Mouse (Mus musculus) CH12.LX (cell line): ENCODE measurements around the gene Ush1g. TPM values are rescaled to one million over a fixed set of nuclear protein-coding genes. Genes with fewer than 3 reads are reported as not detected.
A peak's percentile ranks its signal among the peaks of the same experiment; 100 is the strongest.

Experiments
- DNase-seq: peaks from one replicate; pipeline ENCODE4 v3.0.0-alpha.2; 2013; ENCODE audit errors: extremely low read depth
- H3K27ac ChIP-seq: 2 replicates; pipeline ENCODE4 v1.5.1; 2012; ENCODE audit warnings: low read depth, mild to moderate bottlenecking, control low read depth, moderate library complexity; ENCODE audit not compliant: insufficient read depth
- H3K27me3 ChIP-seq: replicated peaks from 2 replicates; pipeline ENCODE3; 2012; ENCODE audit warnings: inconsistent platforms
- H3K36me3 ChIP-seq, 2 experiments: replicated peaks in 1 of 2; 2 replicates each; pipeline versions ENCODE3 to v1.6.1; 2012; ENCODE audit warnings: inconsistent platforms in 1 of 2, low read length in 1 of 2, mild to moderate bottlenecking in 1 of 2, mixed read lengths in 1 of 2, moderate library complexity in 1 of 2; ENCODE audit not compliant: control insufficient read depth in 1 of 2, insufficient read depth in 1 of 2
- H3K4me1 ChIP-seq, 2 experiments: 2 replicates each; pipeline ENCODE4 v1.6.1; 2012; ENCODE audit warnings: inconsistent platforms in 1 of 2, moderate library complexity in 1 of 2; ENCODE audit not compliant: insufficient read depth in 2 of 2, control insufficient read depth in 1 of 2
- H3K4me2 ChIP-seq: 2 replicates; pipeline ENCODE4 v1.6.1; 2012; ENCODE audit warnings: low read depth, mild to moderate bottlenecking, control low read depth; ENCODE audit not compliant: poor library complexity, insufficient read depth, severe bottlenecking
- H3K4me3 ChIP-seq, 3 experiments: fragments of 150-350 bp in 1 of 3; sonication (generic) in 1 of 3; replicated peaks in 1 of 3; 2 replicates each; pipeline versions ENCODE3 to v1.5.1; 2011 to 2012; ENCODE audit warnings: low read depth in 2 of 3, low read length in 2 of 3, mild to moderate bottlenecking in 2 of 3, moderate library complexity in 2 of 3, control low read depth in 1 of 3, improper control_type of control experiment in 1 of 3, inconsistent platforms in 1 of 3, mixed read lengths in 1 of 3; ENCODE audit not compliant: poor library complexity in 1 of 3
- H3K79me2 ChIP-seq: replicated peaks from 2 replicates; pipeline ENCODE4 v1.6.1; 2012; ENCODE audit warnings: mild to moderate bottlenecking, moderate library complexity; ENCODE audit not compliant: control insufficient read depth, poor library complexity, insufficient read depth, severe bottlenecking; ENCODE audit errors: extremely low read depth
- H3K9ac ChIP-seq: 2 replicates; pipeline ENCODE4 v1.6.1; 2012; ENCODE audit warnings: low read depth, mild to moderate bottlenecking, control low read depth, moderate library complexity; ENCODE audit not compliant: insufficient read depth
- H3K9me3 ChIP-seq: replicated peaks from 2 replicates; pipeline ENCODE3; 2012; ENCODE audit warnings: low read length, inconsistent platforms, mixed read lengths
- BHLHE40 ChIP-seq: IDR thresholded peaks from 2 replicates; pipeline ENCODE4 v1.6.1; 2011; ENCODE audit warnings: mild to moderate bottlenecking, low read depth, low read length, improper control_type of control experiment
- CHD2 ChIP-seq: IDR thresholded peaks from 2 replicates; pipeline ENCODE4 v1.6.1; 2011; ENCODE audit warnings: low read length, improper control_type of control experiment
- CTCF ChIP-seq, 2 experiments: IDR thresholded peaks in 1 of 2; conservative IDR thresholded peaks in 1 of 2; 2 replicates each; pipeline ENCODE4 v1.5.1; 2011 to 2012; ENCODE audit warnings: low read depth in 2 of 2, low read length in 2 of 2, improper control_type of control experiment in 1 of 2, inconsistent platforms in 1 of 2, mild to moderate bottlenecking in 1 of 2, moderate library complexity in 1 of 2
- E2F4 ChIP-seq: IDR thresholded peaks from 2 replicates; pipeline ENCODE4 v1.6.1; 2011; ENCODE audit warnings: low read depth, low read length, improper control_type of control experiment; ENCODE audit not compliant: insufficient replicate concordance
- ELF1 ChIP-seq: IDR thresholded peaks from 2 replicates; pipeline ENCODE4 v1.6.1; 2014; ENCODE audit warnings: low read depth, mild to moderate bottlenecking, inconsistent platforms, low read length, improper control_type of control experiment
- ETS1 ChIP-seq: conservative IDR thresholded peaks from 2 replicates; pipeline ENCODE4 v1.6.1; 2012; ENCODE audit warnings: low read depth, mild to moderate bottlenecking, inconsistent platforms, low read length, improper control_type of control experiment, moderate library complexity
- GABPA ChIP-seq: IDR thresholded peaks from 2 replicates; pipeline ENCODE4 v1.6.1; 2012; ENCODE audit warnings: low read depth, low read length, improper control_type of control experiment, inconsistent platforms; ENCODE audit not compliant: insufficient replicate concordance
- HCFC1 ChIP-seq: IDR thresholded peaks from 2 replicates; pipeline ENCODE4 v1.6.1; 2012; ENCODE audit warnings: low read depth, mild to moderate bottlenecking, inconsistent platforms, low read length, improper control_type of control experiment
- IRF4 ChIP-seq: IDR thresholded peaks from 2 replicates; pipeline ENCODE4 v1.6.1; 2014; ENCODE audit warnings: low read depth, mild to moderate bottlenecking, inconsistent platforms, low read length, improper control_type of control experiment
- JUN ChIP-seq: IDR thresholded peaks from 2 replicates; pipeline ENCODE4 v1.6.1; 2011; ENCODE audit warnings: low read depth, mild to moderate bottlenecking, low read length, improper control_type of control experiment, moderate library complexity; ENCODE audit not compliant: insufficient read depth
- JUND ChIP-seq: conservative IDR thresholded peaks from 2 replicates; pipeline ENCODE4 v1.6.1; 2011; ENCODE audit warnings: low read depth, low read length, improper control_type of control experiment
- KAT2A ChIP-seq: IDR thresholded peaks from 2 replicates; pipeline ENCODE4 v1.6.1; 2012; ENCODE audit warnings: low read length, improper control_type of control experiment, inconsistent platforms; ENCODE audit not compliant: insufficient replicate concordance
- MAFK ChIP-seq: IDR thresholded peaks from 2 replicates; pipeline ENCODE4 v1.6.1; 2011; ENCODE audit warnings: low read length, improper control_type of control experiment; ENCODE audit not compliant: insufficient replicate concordance
- MAX ChIP-seq: IDR thresholded peaks from 2 replicates; pipeline ENCODE4 v1.6.1; 2011; ENCODE audit warnings: low read length, improper control_type of control experiment
- MAZ ChIP-seq: IDR thresholded peaks from 2 replicates; pipeline ENCODE4 v1.6.1; 2012; ENCODE audit warnings: low read depth, mild to moderate bottlenecking, inconsistent platforms, low read length, improper control_type of control experiment, moderate library complexity
- MEF2A ChIP-seq: IDR thresholded peaks from 2 replicates; pipeline ENCODE4 v1.6.1; 2014; ENCODE audit warnings: low read depth, mild to moderate bottlenecking, inconsistent platforms, low read length, improper control_type of control experiment, borderline replicate concordance
- NELFE ChIP-seq: IDR thresholded peaks from 2 replicates; pipeline ENCODE4 v1.6.1; 2011; ENCODE audit warnings: low read depth, low read length, improper control_type of control experiment
- NRF1 ChIP-seq: IDR thresholded peaks from 2 replicates; pipeline ENCODE4 v1.6.1; 2014; ENCODE audit warnings: low read depth, mild to moderate bottlenecking, inconsistent platforms, low read length, improper control_type of control experiment, moderate library complexity
- PAX5 ChIP-seq: IDR thresholded peaks from 2 replicates; pipeline ENCODE4 v1.6.1; 2012; ENCODE audit warnings: low read length, inconsistent platforms, mixed read lengths
- RAD21 ChIP-seq: IDR thresholded peaks from 2 replicates; pipeline ENCODE4 v1.6.1; 2011; ENCODE audit warnings: low read depth, mild to moderate bottlenecking, low read length, improper control_type of control experiment, moderate library complexity
- RCOR1 ChIP-seq: conservative IDR thresholded peaks from 2 replicates; pipeline ENCODE4 v1.6.1; 2012; ENCODE audit warnings: low read depth, mild to moderate bottlenecking, inconsistent platforms, low read length, improper control_type of control experiment
- TCF12 ChIP-seq: IDR thresholded peaks from 2 replicates; pipeline ENCODE4 v1.6.1; 2014; ENCODE audit warnings: low read depth, mild to moderate bottlenecking, inconsistent platforms, low read length, improper control_type of control experiment
- USF1 ChIP-seq: IDR thresholded peaks from 2 replicates; pipeline ENCODE4 v1.6.1; 2014; ENCODE audit warnings: low read depth, mild to moderate bottlenecking, inconsistent platforms, low read length, improper control_type of control experiment
- ZKSCAN1 ChIP-seq: IDR thresholded peaks from 2 replicates; pipeline ENCODE4 v1.6.1; 2012; ENCODE audit warnings: low read depth, inconsistent platforms, low read length, improper control_type of control experiment, borderline replicate concordance
- dilution Hi-C: fragments of 300-500 bp; cut with MboI; formaldehyde crosslinking; loops from 2 replicates; pipeline ENCODE4 v1.14.3; 2020; ENCODE audit warnings: low sequenced_read_pairs; ENCODE audit not compliant: extremely low pct_unique_long_range_greater_than_20kb, extremely low pct_ligation_motif_present
- in situ Hi-C: fragments of 300-500 bp; cut with MboI; formaldehyde crosslinking; loops from 3 replicates; pipeline ENCODE4 v1.14.3; 2019; ENCODE audit warnings: low sequenced_read_pairs, low pct_ligation_motif_present, low pct_unique_long_range_greater_than_20kb, mixed read lengths
- polyA plus RNA-seq: library from polyadenylated mRNA; unstranded; fragments of >175 nt; gene quantifications from 2 replicates; pipeline ENCODE4 v1.2.1, GENCODE M21; 2012; ENCODE audit warnings: low read depth; ENCODE audit not compliant: insufficient read length
- total RNA-seq, 2 experiments: library from RNA; depleted of rRNA; stranded (reverse); fragments of 300-350 nt in 1 of 2; fragments of >200 nt in 1 of 2; gene quantifications; 2 replicates each; pipeline ENCODE4 v1.2.3; 2012 to 2014

Gene Ush1g
- total and polyA plus RNA-seq, 3 experiments = 0.42 TPM; not detected in 2

DNA sequence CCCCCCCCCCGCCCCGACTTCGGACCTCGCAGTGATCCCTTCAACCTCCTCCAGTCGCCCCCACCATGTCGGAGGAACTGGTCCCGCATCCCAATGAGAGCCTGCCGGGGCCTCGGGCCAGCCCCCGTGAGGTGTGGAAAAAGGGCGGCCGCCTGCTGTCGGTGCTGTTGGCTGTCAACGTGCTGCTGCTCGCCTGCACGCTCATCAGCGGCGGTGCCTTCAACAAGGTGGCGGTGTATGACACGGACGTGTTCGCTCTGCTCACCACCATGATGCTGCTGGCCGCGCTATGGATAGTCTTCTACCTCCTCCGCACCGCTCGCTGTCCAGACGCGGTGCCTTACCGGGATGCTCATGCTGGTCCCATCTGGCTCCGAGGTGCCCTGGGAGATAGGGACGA, 1.5 kb upstream of the Ush1g start:
- H3K9me3 ChIP-seq = peaks cover 5% of the 10 kb centered on the region
- dilution Hi-C loops (no loop called here), in situ Hi-C loops (loop anchor here (5.0 kb wide), 1 partner anchor 34 kb away; no protein-coding TSS in a partner anchor)

DNA sequence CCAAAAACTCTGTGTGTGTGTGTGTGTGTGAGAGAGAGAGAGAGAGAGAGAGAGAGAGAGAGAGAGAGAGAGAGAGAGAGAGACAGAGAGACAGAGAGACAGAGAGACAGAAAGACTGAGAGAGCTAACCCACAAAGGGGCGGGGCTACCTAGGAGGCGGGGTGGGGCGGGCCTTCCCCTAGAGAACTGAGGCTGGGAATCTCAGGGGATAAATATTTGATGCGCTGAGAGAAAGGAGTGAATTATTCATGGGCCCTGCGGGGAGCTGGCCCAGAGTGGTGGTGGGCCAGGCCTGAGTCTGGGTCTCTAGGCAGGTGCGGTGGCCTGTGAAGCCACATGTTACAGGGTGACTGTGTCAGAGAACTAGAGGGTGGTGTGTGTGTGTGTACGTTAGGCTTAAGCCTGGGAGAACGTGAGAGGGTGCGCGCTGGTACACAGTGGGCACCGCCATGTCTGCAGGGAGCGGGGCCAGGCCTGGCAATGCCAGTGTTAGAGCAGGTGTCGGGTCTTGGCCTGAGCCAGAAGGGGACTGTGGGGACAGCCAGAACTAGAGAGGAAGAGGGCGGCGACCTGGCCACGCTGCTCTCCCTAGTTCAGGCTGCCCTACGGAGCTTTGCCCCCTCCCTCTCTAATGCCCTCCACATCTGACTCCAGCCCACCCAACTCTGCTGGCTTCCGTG, 2.0 kb downstream of the Ush1g start:
- Histone ChIP-seq H3K27ac (no peak overlapping the region), H3K36me3 (no peaks in the 10 kb centered on the region), H3K9me3 (peaks cover 5% of the 10 kb centered on the region), H3K79me2 (no peaks in the 10 kb centered on the region), H3K9ac (no peak overlapping the region), H3K4me3 (no peak overlapping the region)
- peak; percentile 19 for DNase-seq
- in situ Hi-C loops = loop anchor here (5.0 kb wide), 1 partner anchor 37 kb away; no protein-coding TSS in a partner anchor
- no peak for TF ChIP-seq IRF4
- no peak for TF ChIP-seq GABPA
- TF ChIP-seq PAX5 = no peak
- no peak for TF ChIP-seq MAZ
- no peak for TF ChIP-seq BHLHE40
- no peak for TF ChIP-seq RAD21
- TF ChIP-seq E2F4 = no peak
- TF ChIP-seq NRF1 = no peak
- TF ChIP-seq JUN = no peak
- TF ChIP-seq ZKSCAN1 = no peak
- TF ChIP-seq USF1 = no peak
- TF ChIP-seq JUND = no peak
- no peak for TF ChIP-seq CTCF (conservative IDR thresholded peaks at IDR 0.05 in 1 of 2, IDR thresholded peaks at IDR 0.05 in 1 of 2; ENCODE audit: low read depth in 2 of 2, low read length in 2 of 2)
- TF ChIP-seq MEF2A = no peak
- TF ChIP-seq MAFK = no peak
- TF ChIP-seq, all 38 proteins: peak for 0
- Histone ChIP-seq H3K4me2 (no peak overlapping the region), H3K4me1 (peaks cover 8 to 11% of the 10 kb centered on the region in 2 experiments; a peak in 3 of 4 replicates), H3K27me3 (peaks cover 94% of the 10 kb centered on the region)
- dilution Hi-C loops = no loop called here

More for the DNA sequence above, 1.5 kb upstream of the Ush1g start:
- peaks cover 8 to 11% of the 10 kb centered on the region in 2 experiments; a peak in 3 of 4 replicates for H3K4me1 ChIP-seq
- TF ChIP-seq MEF2A (no peak), MAX (no peak), HCFC1 (no peak), TCF12 (no peak), NELFE (no peak), ELF1 (no peak), KAT2A (no peak), CTCF (conservative IDR thresholded peaks at IDR 0.05 in 1 of 2, IDR thresholded peaks at IDR 0.05 in 1 of 2; ENCODE audit: low read depth in 2 of 2, low read length in 2 of 2) (no peak), RAD21 (no peak), RCOR1 (no peak), ETS1 (no peak), CHD2 (no peak)
- no peak overlapping the region for H3K27ac ChIP-seq
- no peak overlapping the region for H3K4me2 ChIP-seq
- peaks cover 90% of the 10 kb centered on the region for H3K27me3 ChIP-seq
- no peak overlapping the region for H3K9ac ChIP-seq
- no peak overlapping the region for H3K4me3 ChIP-seq
- H3K36me3 ChIP-seq = no peaks in the 10 kb centered on the region
- DNase-seq = no peak
- no peaks in the 10 kb centered on the region for H3K79me2 ChIP-seq
